Mouse (Mus musculus) urinary bladder, adult 2 months (tissue): Measurements from ENCODE around the gene Il12a. TPM values are rescaled to one million over a fixed set of nuclear protein-coding genes. Genes with fewer than 3 reads are reported as not detected.

ENCODE experiments used
- DNase-seq: peaks from one replicate; pipeline ENCODE4 v3.0.0; 2022; ENCODE audit warnings: low spot score
- polyA plus RNA-seq: library from polyadenylated mRNA; depleted of rRNA; stranded (reverse); fragments of >200 nt; gene quantifications from 2 replicates; pipeline ENCODE4 v1.2.3, GENCODE M21; 2012; rRNA removed

Gene Il12a
- polyA plus RNA-seq = 0.18 and 0.21 TPM in 2 replicates

GRCm38 (mm10) chr3:68690344-68690743, at the start of gene Il12a:
Gene Il12a (plus strand): TSS chr3:68690644.
- DNase-seq = no peak

- DNase-seq = no peak
Observed at GRCm38 (mm10) chr3:68642935-68643334, 47.5 kb upstream of the Il12a start.

GRCm38 (mm10) chr3:68646387-68647130, 43.9 kb upstream of the Il12a start:
- DNase-seq = no peak

- no peak for DNase-seq
Observed at GRCm38 (mm10) chr3:68647282-68647681, 43.2 kb upstream of the Il12a start.

GRCm38 (mm10) chr3:68650251-68650650, 40.2 kb upstream of the Il12a start:
- DNase-seq = no peak

- no peak for DNase-seq
Observed at GRCm38 (mm10) chr3:68656607-68657352, 33.7 kb upstream of the Il12a start.

- DNase-seq = no peak
Observed at GRCm38 (mm10) chr3:68657589-68658245, 32.7 kb upstream of the Il12a start.

GRCm38 (mm10) chr3:68659996-68660395, 30.4 kb upstream of the Il12a start:
- no peak for DNase-seq

GRCm38 (mm10) chr3:68660538-68660937, 29.9 kb upstream of the Il12a start:
- DNase-seq = no peak

- DNase-seq = no peak
Observed at GRCm38 (mm10) chr3:68662386-68662785, 28.1 kb upstream of the Il12a start.

- no peak for DNase-seq
Observed at GRCm38 (mm10) chr3:68664337-68664736, 26.1 kb upstream of the Il12a start.

GRCm38 (mm10) chr3:68666377-68666776, 24.1 kb upstream of the Il12a start:
- no peak for DNase-seq

GRCm38 (mm10) chr3:68667852-68668251, 22.6 kb upstream of the Il12a start:
- no peak for DNase-seq

- DNase-seq = no peak
Observed at GRCm38 (mm10) chr3:68669418-68669974, 20.9 kb upstream of the Il12a start.

GRCm38 (mm10) chr3:68674721-68675120, 15.7 kb upstream of the Il12a start:
- no peak for DNase-seq

GRCm38 (mm10) chr3:68675216-68675835, 15.1 kb upstream of the Il12a start:
- no peak for DNase-seq

GRCm38 (mm10) chr3:68675980-68676678, 14.3 kb upstream of the Il12a start:
- no peak for DNase-seq

- DNase-seq = no peak
Observed at GRCm38 (mm10) chr3:68676831-68677303, 13.6 kb upstream of the Il12a start.

GRCm38 (mm10) chr3:68678805-68679585, 11.4 kb upstream of the Il12a start:
- DNase-seq = no peak

- no peak for DNase-seq
Observed at GRCm38 (mm10) chr3:68683579-68683978, 6.9 kb upstream of the Il12a start.
